Mouse (Mus musculus) thymus, adult 2 months (tissue): ENCODE results near the gene Atg3. TPM values are rescaled to one million over a fixed set of nuclear protein-coding genes. Genes with fewer than 3 reads are reported as not detected.

ENCODE experiments used
- DNase-seq: peaks from one replicate; pipeline ENCODE4 v3.0.0; 2021
- H3K27ac ChIP-seq: fragments of 200-500 bp; 2 replicates; pipeline ENCODE4 v1.5.1; 2012; ENCODE audit warnings: low read length, control low read depth; ENCODE audit not compliant: control insufficient read depth, insufficient read depth
- H3K27me3 ChIP-seq: fragments of 200-500 bp; 2 replicates; pipeline ENCODE4 v1.6.1; 2012; ENCODE audit warnings: mild to moderate bottlenecking, low read length, moderate library complexity, mixed read lengths; ENCODE audit not compliant: control insufficient read depth, insufficient read depth
- H3K36me3 ChIP-seq: fragments of 200-500 bp; 2 replicates; pipeline ENCODE4 v1.6.1; 2012; ENCODE audit warnings: mild to moderate bottlenecking, low read length, moderate library complexity; ENCODE audit not compliant: control insufficient read depth, insufficient read depth
- H3K4me1 ChIP-seq: fragments of 200-500 bp; replicated peaks from 2 replicates; pipeline ENCODE4 v1.6.1; 2012; ENCODE audit warnings: low read length; ENCODE audit not compliant: control insufficient read depth, insufficient read depth
- H3K4me3 ChIP-seq: fragments of 200-500 bp; 2 replicates; pipeline ENCODE4 v1.5.1; 2012; ENCODE audit warnings: mild to moderate bottlenecking, low read length, control low read depth, moderate library complexity; ENCODE audit not compliant: control insufficient read depth, insufficient read depth
- CTCF ChIP-seq: fragments of 200-500 bp; IDR thresholded peaks from 2 replicates; pipeline ENCODE4 v1.5.1; 2012; ENCODE audit warnings: mild to moderate bottlenecking, control low read depth, low read length, moderate library complexity, borderline replicate concordance; ENCODE audit not compliant: control insufficient read depth, poor library complexity, insufficient read depth; ENCODE audit errors: extremely low read depth
- POLR2A ChIP-seq: fragments of 200-500 bp; IDR thresholded peaks from 2 replicates; pipeline ENCODE4 v1.6.1; 2012; ENCODE audit warnings: mild to moderate bottlenecking, low read length, control low read depth, moderate library complexity; ENCODE audit not compliant: control insufficient read depth, poor library complexity, insufficient read depth; ENCODE audit errors: extremely low read depth
- WGBS: fragments of 180-500 bp; shearing (Covaris S2); methylation state at CpG from one replicate; pipeline ENCODE4 v1.1.7; 2018; 5-methylcytosine and 5-hydroxymethylcytosine counted together
- polyA plus RNA-seq: library from polyadenylated mRNA; depleted of rRNA; stranded (reverse); fragments of >200 nt; gene quantifications from 2 replicates; pipeline ENCODE4 v1.2.3, GENCODE M21; 2012; rRNA removed

Gene Atg3
- polyA plus RNA-seq: 25.8 and 37.7 TPM in 2 replicates

DNA sequence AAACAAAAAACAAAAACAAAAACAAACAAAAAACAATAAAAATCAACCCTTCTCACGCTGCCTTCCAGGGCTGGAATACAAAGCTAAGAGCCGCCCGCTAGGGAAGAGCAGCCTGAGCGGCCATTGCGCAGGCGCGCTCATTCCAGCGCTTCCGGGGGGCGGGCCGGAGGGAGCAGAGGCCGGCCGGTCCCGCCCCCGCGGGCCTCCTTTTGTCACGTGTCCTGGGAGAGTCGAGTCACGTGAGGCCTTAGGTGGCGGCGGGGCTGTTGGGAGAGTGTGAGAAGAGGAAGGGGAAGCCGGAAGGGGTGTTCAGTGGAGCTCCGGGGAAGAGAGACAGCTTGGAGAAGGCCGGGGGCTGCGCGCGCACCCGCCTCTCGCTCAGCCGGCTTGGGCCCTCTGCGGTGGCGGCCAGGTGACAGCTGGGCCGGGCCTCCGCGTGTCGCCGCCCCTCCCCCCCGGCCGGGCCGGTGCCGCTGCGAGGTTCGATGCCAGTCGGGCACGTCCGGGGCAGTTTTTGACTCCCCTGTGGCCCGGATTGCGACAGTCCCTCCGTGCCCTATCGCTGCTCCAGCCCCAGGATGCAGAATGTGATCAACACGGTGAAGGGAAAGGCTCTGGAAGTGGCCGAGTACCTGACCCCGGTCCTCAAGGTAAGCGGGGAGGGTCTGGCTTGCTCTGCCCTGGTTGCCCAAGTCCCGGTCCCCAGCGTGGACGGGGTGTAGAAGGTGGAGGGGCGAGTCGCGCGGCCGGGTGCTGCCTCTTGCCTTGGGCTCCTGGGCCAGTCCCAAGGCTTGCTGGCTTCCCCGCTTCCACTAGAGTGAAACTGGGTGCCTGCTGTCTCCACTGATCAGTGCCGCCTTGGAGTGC, at the start of gene Atg3, which contains the start of gene Slc35a5:
Atg3 (plus strand) TSS at position 264 of the 867 bp plus-strand sequence.
Slc35a5 (minus strand) TSS at position 185 of the 867 bp plus-strand sequence.
- H3K4me3 ChIP-seq: peak within 1 kb of the TSS; percentile 85
- peaks cover 9% of the 10 kb centered on the region; the same call in 1 of the 2 replicates for H3K4me1 ChIP-seq
- peak; percentile 83 for TF ChIP-seq POLR2A
- peak; percentile 62; the same call in 1 of the 2 replicates for TF ChIP-seq CTCF
- no peaks in the 10 kb centered on the region for H3K27me3 ChIP-seq
- DNase-seq: peak; percentile 96
- WGBS: under 1% methylated on average over 64 of the region's 64 CpGs
- no peaks in the 10 kb centered on the region for H3K36me3 ChIP-seq
- H3K27ac ChIP-seq: peak within 1 kb of the TSS; percentile 66

- Histone ChIP-seq H3K4me1 (peaks cover 4% of the 10 kb centered on the region), H3K27me3 (no peaks in the 10 kb centered on the region), H3K4me3 (no peak overlapping the region), H3K36me3 (no peaks in the 10 kb centered on the region), H3K27ac (no peak overlapping the region)
- no peak for TF ChIP-seq POLR2A
- TF ChIP-seq CTCF: no peak
- 83% methylated on average over 4 of the region's 4 CpGs for WGBS
- no peak for DNase-seq
Measured at GRCm38 (mm10) chr16:45110498-45110897, 48.1 kb upstream of the Atg3 start.

DNA sequence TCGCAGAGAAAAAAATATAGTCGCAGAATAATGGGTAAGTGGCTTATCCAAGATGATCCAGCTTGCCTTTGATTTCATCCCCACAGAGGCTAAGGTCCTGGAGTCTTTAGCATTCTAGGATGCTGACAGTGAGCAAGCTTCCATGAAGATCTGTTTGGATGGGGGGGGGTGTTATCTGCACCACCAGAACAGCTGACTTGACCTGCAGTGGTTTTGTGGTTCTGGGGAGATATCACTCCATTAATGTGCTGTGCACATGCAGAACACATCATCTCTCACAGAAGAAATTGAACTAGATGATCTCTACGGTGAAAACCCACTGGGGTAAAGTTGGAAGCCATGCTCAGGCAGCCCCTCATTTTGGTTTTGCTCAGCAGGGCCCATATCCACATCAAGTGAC, 41.4 kb upstream of the Atg3 start:
- Histone ChIP-seq H3K27ac (no peak overlapping the region), H3K4me3 (no peak overlapping the region), H3K4me1 (no peaks in the 10 kb centered on the region), H3K36me3 (no peaks in the 10 kb centered on the region), H3K27me3 (no peaks in the 10 kb centered on the region)
- DNase-seq: no peak
- 78% methylated on average over 3 of the region's 3 CpGs for WGBS
- TF ChIP-seq POLR2A (no peak), CTCF (no peak)

DNA sequence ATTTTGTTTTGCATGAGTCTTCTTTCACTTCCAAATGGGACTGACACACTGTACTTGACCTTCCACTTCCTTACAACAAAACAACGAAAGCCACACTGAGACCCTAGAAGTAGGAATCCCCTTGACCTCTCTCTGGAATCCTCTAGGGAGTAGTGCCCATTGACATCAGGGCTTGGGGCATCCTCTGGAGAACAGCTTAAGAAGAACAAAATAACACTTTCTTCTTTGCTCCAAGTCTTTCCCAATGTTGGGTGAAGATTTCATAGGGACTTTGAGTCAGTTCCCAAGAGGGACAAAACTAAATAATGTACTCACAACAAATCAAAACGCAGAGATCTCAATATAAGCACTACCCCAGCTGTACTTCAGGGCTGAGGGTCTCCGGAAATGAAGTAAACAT, 39.8 kb upstream of the Atg3 start:
- no peak for DNase-seq
- TF ChIP-seq CTCF (no peak), POLR2A (no peak)
- H3K4me3 ChIP-seq: no peak overlapping the region
- no peak overlapping the region for H3K27ac ChIP-seq
- H3K36me3 ChIP-seq: no peaks in the 10 kb centered on the region
- H3K27me3 ChIP-seq: no peaks in the 10 kb centered on the region
- 93% methylated on average over 3 of the region's 3 CpGs for WGBS
- no peaks in the 10 kb centered on the region for H3K4me1 ChIP-seq

DNA sequence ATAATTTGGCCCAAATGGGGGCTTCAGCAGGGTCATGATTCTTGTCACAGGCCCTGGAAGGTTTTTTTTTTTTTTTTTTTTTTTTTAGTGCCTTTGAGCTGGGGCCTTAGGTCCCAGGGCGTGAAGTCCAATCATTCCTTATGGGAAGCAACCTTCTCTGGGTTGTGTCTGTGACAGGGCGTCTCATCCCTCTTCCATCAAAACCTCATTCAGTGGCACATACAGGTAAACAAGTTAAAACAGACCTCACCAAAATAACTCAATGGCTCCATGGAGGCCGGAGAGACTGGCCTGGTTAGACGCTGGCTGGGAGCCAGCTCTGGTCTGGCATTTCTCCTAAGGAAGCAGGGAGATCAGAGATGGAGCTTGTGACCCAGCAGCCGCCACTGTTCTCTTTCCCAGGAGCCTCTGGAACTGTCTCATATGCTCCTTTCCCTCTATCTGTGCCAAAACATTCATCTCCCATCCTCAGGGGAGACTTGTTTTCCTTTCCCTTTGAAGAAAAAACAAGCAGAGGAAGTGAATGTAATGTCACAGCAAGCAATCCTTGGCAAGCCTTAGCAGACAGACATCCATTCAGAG, 37.6 kb upstream of the Atg3 start:
- H3K27ac ChIP-seq: no peak overlapping the region
- DNase-seq: no peak
- H3K4me3 ChIP-seq: no peak overlapping the region
- 90% methylated on average over 5 of the region's 5 CpGs for WGBS
- H3K27me3 ChIP-seq: no peaks in the 10 kb centered on the region
- no peaks in the 10 kb centered on the region for H3K36me3 ChIP-seq
- no peak for TF ChIP-seq CTCF
- no peak for TF ChIP-seq POLR2A
- no peaks in the 10 kb centered on the region for H3K4me1 ChIP-seq

DNA sequence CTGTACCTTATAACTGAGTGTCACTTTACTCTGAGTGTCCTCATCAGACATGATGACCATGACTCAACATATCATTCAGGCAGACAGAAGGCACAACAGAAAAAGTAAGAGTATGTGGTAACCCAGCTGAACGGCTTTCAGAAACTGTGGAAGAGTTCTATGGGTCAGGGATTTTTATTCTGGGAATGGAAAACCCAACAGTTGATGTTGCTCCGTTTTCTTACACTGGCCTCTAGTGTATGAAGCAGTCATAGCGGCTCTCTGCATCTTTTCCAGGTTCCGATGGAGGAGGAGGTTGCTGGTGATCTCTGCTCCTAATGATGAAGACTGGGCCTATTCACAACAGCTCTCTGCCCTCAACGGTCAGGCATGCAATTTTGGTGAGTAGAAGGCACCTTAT, 36.0 kb upstream of the Atg3 start:
- TF ChIP-seq POLR2A (no peak), CTCF (no peak)
- DNase-seq: no peak
- WGBS: 82% methylated on average over 5 of the region's 5 CpGs
- no peaks in the 10 kb centered on the region for H3K4me1 ChIP-seq
- H3K4me3 ChIP-seq: no peak overlapping the region
- no peaks in the 10 kb centered on the region for H3K36me3 ChIP-seq
- H3K27me3 ChIP-seq: no peaks in the 10 kb centered on the region
- H3K27ac ChIP-seq: no peak overlapping the region
